Mouse (Mus musculus): ENCODE measurements around the gene Sh2d6. TPM values are rescaled to one million over a fixed set of nuclear protein-coding genes. Genes with fewer than 3 reads are reported as not detected.

Sh2d6 gene
- polyA plus RNA-seq (2014; fragmentation: Nextera tagmentation; extraction: Ambion mirVana), result 0.24 and 0.82 TPM in 2 replicates

DNA sequence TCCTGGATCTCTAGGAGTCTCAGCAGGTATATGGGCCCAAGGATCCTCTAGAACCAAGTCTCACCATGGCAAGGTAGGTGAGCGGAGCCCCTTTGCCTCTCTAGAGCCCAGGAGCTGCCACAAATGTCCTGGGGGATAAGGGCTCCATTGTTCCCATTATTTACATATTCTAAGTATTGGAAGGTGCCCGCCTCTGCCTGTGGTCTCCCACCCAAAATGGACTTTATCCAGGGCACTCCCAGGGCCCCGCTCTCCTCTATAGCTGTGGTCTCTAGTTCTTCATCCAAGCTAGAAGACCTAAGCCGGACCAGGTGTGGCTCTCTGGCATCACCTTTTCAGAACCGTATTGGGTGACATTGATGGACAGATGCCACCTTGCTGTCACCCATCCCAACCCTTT is at the start of gene Sh2d6:
TSS of gene Sh2d6 (minus strand) at position 101 of the 400 bp plus-strand sequence.
- Histone ChIP-seq H3K4me3 (replicated peaks; ENCODE audit: low read length) (no peak within 1 kb of the TSS), H3K4me2 (replicated peaks) (no peak within 1 kb of the TSS), H3K36me3 (replicated peaks; ENCODE audit: control insufficient read depth, insufficient read depth) (no peaks in the 10 kb centered on the region), H3K4me1 (replicated peaks; ENCODE audit: control insufficient read depth, insufficient read depth, low read length) (peaks cover 28% of the 10 kb centered on the region), H3K9me3 (ENCODE audit: control insufficient read depth, low read length) (no peaks in the 10 kb centered on the region), H3K27me3 (ENCODE audit: control insufficient read depth, insufficient read depth, low read length) (no peaks in the 10 kb centered on the region), H3K27ac (peak within 1 kb of the TSS; percentile 97), H3K9ac (0 out of 2 replicates have a peak within 1 kb of the TSS, but pooled peaks have one; percentile 18)
- no peak for ATAC-seq (ENCODE audit: low FRiP score)
- WGBS, result 94% methylated on average over 5 of the region's 5 CpGs
- no peak for DNase-seq (ENCODE audit: low spot score)

DNA sequence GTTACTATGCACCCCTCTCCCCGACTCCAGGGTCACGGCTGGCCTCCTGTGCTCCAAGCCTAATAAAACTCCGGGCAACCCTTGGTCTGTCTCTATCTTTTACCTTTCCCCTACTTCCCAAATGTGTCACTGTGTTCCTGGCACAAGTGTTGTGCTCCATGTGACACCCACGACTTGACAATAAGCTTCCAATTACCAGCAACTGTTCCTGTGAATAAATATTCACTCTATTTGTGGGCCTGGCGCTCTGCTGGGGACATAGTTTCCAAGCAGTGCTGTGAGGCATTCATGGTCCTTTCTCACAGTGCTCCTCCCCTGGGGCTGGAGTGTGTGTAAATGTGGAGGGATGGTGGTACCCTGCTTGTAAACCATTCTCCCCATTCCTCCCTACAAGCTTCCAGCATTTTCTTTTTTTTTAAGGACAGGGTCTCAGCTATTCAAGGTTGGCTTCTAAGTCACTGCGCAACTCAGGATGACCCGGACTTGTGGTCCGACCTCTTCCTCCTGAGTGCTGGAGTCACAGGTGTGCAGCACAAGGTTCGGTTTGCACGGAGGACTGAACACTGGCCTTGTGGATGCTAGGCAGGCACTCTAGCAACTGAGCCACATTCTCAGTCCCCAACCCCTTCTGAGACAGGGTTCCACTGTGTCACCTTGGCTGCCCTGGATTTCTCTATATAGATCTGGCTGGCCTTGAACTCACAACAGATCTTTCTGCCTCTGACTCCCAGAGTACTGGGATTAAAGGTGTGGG is 49.3 kb upstream of the Sh2d6 start:
- H3K4me2 ChIP-seq (replicated peaks), result no peak overlapping the region
- H3K27me3 ChIP-seq (ENCODE audit: control insufficient read depth, insufficient read depth, low read length), result no peaks in the 10 kb centered on the region
- peaks cover 2% of the 10 kb centered on the region; the same call in 1 of the 2 replicates for H3K4me1 ChIP-seq (replicated peaks; ENCODE audit: control insufficient read depth, insufficient read depth, low read length)
- no peaks in the 10 kb centered on the region for H3K9me3 ChIP-seq (ENCODE audit: control insufficient read depth, low read length)
- WGBS, result 79% methylated on average over 10 of the region's 10 CpGs
- no peak overlapping the region for H3K9ac ChIP-seq
- H3K27ac ChIP-seq, result no peak overlapping the region
- ATAC-seq (ENCODE audit: low FRiP score) (no peak), DNase-seq (ENCODE audit: low spot score) (no peak)
- no peak overlapping the region for H3K4me3 ChIP-seq (replicated peaks; ENCODE audit: low read length)
- H3K36me3 ChIP-seq (replicated peaks; ENCODE audit: control insufficient read depth, insufficient read depth), result peaks cover 20% of the 10 kb centered on the region

- no peak overlapping the region for H3K4me2 ChIP-seq (replicated peaks)
- no peak overlapping the region for H3K4me3 ChIP-seq (replicated peaks; ENCODE audit: low read length)
- H3K9me3 ChIP-seq (ENCODE audit: control insufficient read depth, low read length), result no peaks in the 10 kb centered on the region
- DNase-seq (ENCODE audit: low spot score) (no peak), ATAC-seq (ENCODE audit: low FRiP score) (no peak)
- no peaks in the 10 kb centered on the region for H3K27me3 ChIP-seq (ENCODE audit: control insufficient read depth, insufficient read depth, low read length)
- no peak overlapping the region for H3K27ac ChIP-seq
- peaks cover 19% of the 10 kb centered on the region for H3K36me3 ChIP-seq (replicated peaks; ENCODE audit: control insufficient read depth, insufficient read depth)
- WGBS, result 86% methylated on average over 10 of the region's 10 CpGs
- no peak overlapping the region for H3K9ac ChIP-seq
- peaks cover 3% of the 10 kb centered on the region; the same call in 1 of the 2 replicates for H3K4me1 ChIP-seq (replicated peaks; ENCODE audit: control insufficient read depth, insufficient read depth, low read length)
Observed at GRCm38 (mm10) chr6:72568736-72569135, 47.2 kb upstream of the Sh2d6 start.

GRCm38 (mm10) chr6:72567508-72567907 is 46.0 kb upstream of the Sh2d6 start:
- peaks cover 7% of the 10 kb centered on the region for H3K36me3 ChIP-seq (replicated peaks; ENCODE audit: control insufficient read depth, insufficient read depth)
- no peaks in the 10 kb centered on the region for H3K9me3 ChIP-seq (ENCODE audit: control insufficient read depth, low read length)
- no peak overlapping the region for H3K27ac ChIP-seq
- H3K4me1 ChIP-seq (replicated peaks; ENCODE audit: control insufficient read depth, insufficient read depth, low read length), result peaks cover 3% of the 10 kb centered on the region; the same call in 1 of the 2 replicates
- no peak for ATAC-seq (ENCODE audit: low FRiP score)
- H3K9ac ChIP-seq, result no peak overlapping the region
- H3K27me3 ChIP-seq (ENCODE audit: control insufficient read depth, insufficient read depth, low read length), result no peaks in the 10 kb centered on the region
- no peak overlapping the region for H3K4me2 ChIP-seq (replicated peaks)
- H3K4me3 ChIP-seq (replicated peaks; ENCODE audit: low read length), result no peak overlapping the region
- no peak for DNase-seq (ENCODE audit: low spot score)
- 89% methylated on average over 5 of the region's 5 CpGs for WGBS

DNA sequence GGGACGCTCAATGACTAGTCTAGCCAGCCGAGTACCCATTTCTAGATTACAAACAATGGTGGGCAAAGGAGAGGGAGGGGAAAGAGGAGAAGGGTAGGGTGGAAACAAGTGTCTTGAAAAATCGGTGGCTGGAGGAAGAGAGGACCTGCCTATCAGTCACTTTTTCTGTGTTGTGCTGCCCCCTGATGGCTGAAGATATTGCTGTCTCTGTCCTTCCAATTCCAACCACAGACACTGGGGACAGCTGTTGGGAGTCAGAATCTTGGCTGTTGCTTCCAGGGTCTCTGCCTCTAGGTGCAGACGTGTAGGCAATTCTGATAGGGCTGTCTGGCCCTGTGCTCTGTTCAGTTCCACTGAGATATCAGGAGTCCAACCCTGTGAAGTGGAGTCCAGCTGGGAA is 44.5 kb upstream of the Sh2d6 start:
- 0 out of 2 replicates have a peak overlapping the region, but pooled peaks have one; percentile 4 for H3K4me2 ChIP-seq (replicated peaks)
- peak overlapping the region; percentile 36 for H3K9ac ChIP-seq
- no peak overlapping the region for H3K4me3 ChIP-seq (replicated peaks; ENCODE audit: low read length)
- H3K27me3 ChIP-seq (ENCODE audit: control insufficient read depth, insufficient read depth, low read length), result no peaks in the 10 kb centered on the region
- H3K9me3 ChIP-seq (ENCODE audit: control insufficient read depth, low read length), result no peaks in the 10 kb centered on the region
- WGBS, result 3% methylated on average over 4 of the region's 4 CpGs
- H3K4me1 ChIP-seq (replicated peaks; ENCODE audit: control insufficient read depth, insufficient read depth, low read length), result peaks cover 3% of the 10 kb centered on the region; the same call in 1 of the 2 replicates
- no peak overlapping the region for H3K27ac ChIP-seq
- DNase-seq (ENCODE audit: low spot score), result peak; percentile 92
- H3K36me3 ChIP-seq (replicated peaks; ENCODE audit: control insufficient read depth, insufficient read depth), result peaks cover 6% of the 10 kb centered on the region; the same call in 1 of the 2 replicates
- ATAC-seq (ENCODE audit: low FRiP score), result peak; percentile 87

DNA sequence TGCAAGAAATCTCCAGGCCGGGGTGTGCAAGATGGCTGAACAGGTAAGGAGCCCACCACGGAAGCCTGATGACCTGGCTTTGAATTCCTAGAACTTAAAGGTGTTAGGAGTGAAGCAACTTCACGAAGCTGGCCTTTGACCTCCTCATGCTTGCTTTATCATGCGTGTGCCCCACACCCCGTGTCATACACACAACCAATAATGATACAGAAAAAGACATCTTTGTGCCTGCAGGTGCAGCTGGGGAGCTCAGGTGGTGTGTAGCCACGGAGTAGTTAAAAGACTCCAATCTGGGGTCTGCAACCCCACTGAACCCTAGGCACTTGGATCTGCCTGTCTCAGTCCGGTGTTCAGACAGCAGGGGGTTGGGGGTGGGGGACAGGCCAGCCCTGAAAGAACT is 44.0 kb upstream of the Sh2d6 start:
- H3K9me3 ChIP-seq (ENCODE audit: control insufficient read depth, low read length), result no peaks in the 10 kb centered on the region
- peaks cover 3% of the 10 kb centered on the region; the same call in 1 of the 2 replicates for H3K4me1 ChIP-seq (replicated peaks; ENCODE audit: control insufficient read depth, insufficient read depth, low read length)
- peak overlapping the region; percentile 36 for H3K9ac ChIP-seq
- DNase-seq (ENCODE audit: low spot score), result no peak
- ATAC-seq (ENCODE audit: low FRiP score), result 0 out of 2 replicates have a peak, but pooled peaks have one; percentile 3
- 74% methylated on average over 7 of the region's 7 CpGs for whole genome bisulfite sequencing
- H3K27me3 ChIP-seq (ENCODE audit: control insufficient read depth, insufficient read depth, low read length), result no peaks in the 10 kb centered on the region
- 0 out of 2 replicates have a peak overlapping the region, but pooled peaks have one; percentile 26 for H3K27ac ChIP-seq
- 0 out of 2 replicates have a peak overlapping the region, but pooled peaks have one; percentile 4 for H3K4me2 ChIP-seq (replicated peaks)
- H3K36me3 ChIP-seq (replicated peaks; ENCODE audit: control insufficient read depth, insufficient read depth), result peaks cover 6% of the 10 kb centered on the region; the same call in 1 of the 2 replicates
- no peak overlapping the region for H3K4me3 ChIP-seq (replicated peaks; ENCODE audit: low read length)

GRCm38 (mm10) chr6:72562894-72563293 is 41.4 kb upstream of the Sh2d6 start:
- H3K36me3 ChIP-seq (replicated peaks; ENCODE audit: control insufficient read depth, insufficient read depth), result peaks cover 1% of the 10 kb centered on the region; the same call in 1 of the 2 replicates
- H3K4me1 ChIP-seq (replicated peaks; ENCODE audit: control insufficient read depth, insufficient read depth, low read length), result peaks cover 3% of the 10 kb centered on the region; the same call in 1 of the 2 replicates
- no peak overlapping the region for H3K4me3 ChIP-seq (replicated peaks; ENCODE audit: low read length)
- no peak overlapping the region for H3K27ac ChIP-seq
- 74% methylated on average over 5 of the region's 5 CpGs for WGBS
- H3K27me3 ChIP-seq (ENCODE audit: control insufficient read depth, insufficient read depth, low read length), result no peaks in the 10 kb centered on the region
- H3K9me3 ChIP-seq (ENCODE audit: control insufficient read depth, low read length), result no peaks in the 10 kb centered on the region
- DNase-seq (ENCODE audit: low spot score) (no peak), ATAC-seq (ENCODE audit: low FRiP score) (no peak)
- H3K4me2 ChIP-seq (replicated peaks), result no peak overlapping the region
- no peak overlapping the region for H3K9ac ChIP-seq

DNA sequence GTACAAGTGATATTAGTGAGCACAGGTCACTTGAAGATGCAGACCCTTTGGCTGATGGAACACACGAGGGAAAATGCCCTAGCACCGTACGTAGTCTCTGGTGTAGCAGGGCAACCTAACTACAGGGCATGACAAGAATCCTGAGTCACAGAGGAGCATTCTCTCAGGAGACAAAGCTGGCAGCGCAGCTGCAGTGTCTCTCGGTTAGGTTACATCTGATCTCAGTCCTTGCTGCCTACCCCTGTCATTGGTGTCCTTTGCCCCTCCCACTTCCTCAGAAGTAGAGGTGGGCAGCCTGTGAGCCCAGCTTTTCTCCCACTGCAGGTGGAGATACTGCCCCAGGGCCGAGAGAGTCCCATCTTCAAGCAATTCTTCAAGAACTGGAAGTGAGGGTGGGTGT is 41.0 kb upstream of the Sh2d6 start:
- Histone ChIP-seq H3K36me3 (replicated peaks; ENCODE audit: control insufficient read depth, insufficient read depth) (no peaks in the 10 kb centered on the region), H3K27me3 (ENCODE audit: control insufficient read depth, insufficient read depth, low read length) (no peaks in the 10 kb centered on the region), H3K4me3 (replicated peaks; ENCODE audit: low read length) (no peak overlapping the region), H3K4me2 (replicated peaks) (no peak overlapping the region), H3K27ac (no peak overlapping the region), H3K9ac (no peak overlapping the region), H3K4me1 (replicated peaks; ENCODE audit: control insufficient read depth, insufficient read depth, low read length) (peaks cover 3% of the 10 kb centered on the region; the same call in 1 of the 2 replicates), H3K9me3 (ENCODE audit: control insufficient read depth, low read length) (no peaks in the 10 kb centered on the region)
- no peak for DNase-seq (ENCODE audit: low spot score)
- WGBS, result 41% methylated on average over 6 of the region's 6 CpGs
- ATAC-seq (ENCODE audit: low FRiP score), result no peak

DNA sequence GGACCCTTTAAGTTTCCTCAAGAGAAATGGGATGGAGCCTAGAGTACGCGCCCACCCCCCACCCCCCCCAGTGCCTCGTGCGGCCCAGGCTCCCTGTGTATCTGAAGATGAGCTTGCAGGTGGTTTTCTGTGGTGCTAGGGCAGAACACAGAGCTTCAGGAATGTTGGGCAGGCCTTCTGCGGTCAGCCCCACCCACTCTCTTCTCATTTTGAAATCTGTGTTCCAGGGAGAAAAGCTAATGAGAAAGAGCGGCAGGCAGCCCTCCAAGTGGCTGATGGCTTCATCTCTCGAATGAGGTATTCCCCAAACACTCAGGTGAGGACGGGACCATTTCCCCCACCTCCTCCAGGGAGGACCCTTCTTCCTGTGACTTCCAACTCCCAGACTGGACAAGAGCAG is 39.3 kb upstream of the Sh2d6 start:
- no peak for ATAC-seq (ENCODE audit: low FRiP score)
- H3K9ac ChIP-seq, result no peak overlapping the region
- peaks cover 2% of the 10 kb centered on the region; the same call in 1 of the 2 replicates for H3K4me1 ChIP-seq (replicated peaks; ENCODE audit: control insufficient read depth, insufficient read depth, low read length)
- DNase-seq (ENCODE audit: low spot score), result no peak
- no peaks in the 10 kb centered on the region for H3K9me3 ChIP-seq (ENCODE audit: control insufficient read depth, low read length)
- no peak overlapping the region for H3K4me3 ChIP-seq (replicated peaks; ENCODE audit: low read length)
- 76% methylated on average over 8 of the region's 8 CpGs for WGBS
- no peaks in the 10 kb centered on the region for H3K27me3 ChIP-seq (ENCODE audit: control insufficient read depth, insufficient read depth, low read length)
- no peaks in the 10 kb centered on the region for H3K36me3 ChIP-seq (replicated peaks; ENCODE audit: control insufficient read depth, insufficient read depth)
- no peak overlapping the region for H3K27ac ChIP-seq
- H3K4me2 ChIP-seq (replicated peaks), result no peak overlapping the region

All from hindbrain, embryonic 14.5 days (tissue).